Mouse (Mus musculus): ENCODE measurements at regions not wholly inside any gene's neighbourhood (a gene's known extent, or its start where the extent isn't known, plus 50 kb on each side); places are given as distances from the start of the nearest gene placed in this dataset.

DNA sequence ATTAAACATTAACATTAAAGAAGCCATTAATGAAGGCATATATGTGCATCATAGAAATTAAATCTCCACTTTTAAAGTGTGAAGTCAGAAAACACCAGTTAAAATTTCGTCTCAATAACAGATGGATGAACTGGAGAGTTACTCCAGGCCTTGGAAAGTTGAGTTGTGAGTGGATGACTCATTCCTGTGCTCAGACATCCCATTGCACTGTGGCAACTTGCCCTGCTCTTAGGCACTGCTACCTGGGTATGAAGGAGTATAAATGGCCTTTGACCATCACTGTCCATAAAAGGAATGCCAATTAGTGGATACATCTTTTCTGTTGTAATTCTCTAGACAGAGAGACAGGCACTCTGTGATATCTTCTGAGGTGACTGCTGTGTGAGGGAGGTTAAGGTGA is 723.2 kb upstream of the Nrsn1 start:
- no peak for TF ChIP-seq USF1 (IDR thresholded peaks at IDR 0.05; ENCODE audit: low read depth, low read length)
- TF ChIP-seq ZKSCAN1 (IDR thresholded peaks at IDR 0.05; ENCODE audit: low read depth, low read length), result no peak
- TF ChIP-seq MXI1 (IDR thresholded peaks at IDR 0.05; ENCODE audit: low read depth, low read length), result no peak
- TF ChIP-seq POLR2A (IDR thresholded peaks at IDR 0.05; ENCODE audit: control insufficient read depth in 1 of 2, insufficient read depth in 1 of 2, low read depth in 1 of 2, low read length in 2 of 2, poor library complexity in 1 of 2), result no peak
- no peak for TF ChIP-seq EP300 (IDR thresholded peaks at IDR 0.05; ENCODE audit: low read depth in 1 of 2, low read length in 2 of 2)
- no peak for TF ChIP-seq CTCF (IDR thresholded peaks at IDR 0.05 in 2 of 3, conservative IDR thresholded peaks at IDR 0.05 in 1 of 3; ENCODE audit: control insufficient read depth in 1 of 3, insufficient read depth in 1 of 3, low read depth in 2 of 3, low read length in 3 of 3, poor library complexity in 1 of 3, severe bottlenecking in 1 of 3)
- no peak for TF ChIP-seq MAX (IDR thresholded peaks at IDR 0.05; ENCODE audit: low read length)
- no peak for TF ChIP-seq ETS1 (IDR thresholded peaks at IDR 0.05; ENCODE audit: low read depth, low read length)
- TF ChIP-seq MAFK (IDR thresholded peaks at IDR 0.05; ENCODE audit: borderline replicate concordance, low read depth, low read length), result no peak

All from MEL (cell line).